Mouse (Mus musculus): ENCODE results near the gene Rragb.

DNA sequence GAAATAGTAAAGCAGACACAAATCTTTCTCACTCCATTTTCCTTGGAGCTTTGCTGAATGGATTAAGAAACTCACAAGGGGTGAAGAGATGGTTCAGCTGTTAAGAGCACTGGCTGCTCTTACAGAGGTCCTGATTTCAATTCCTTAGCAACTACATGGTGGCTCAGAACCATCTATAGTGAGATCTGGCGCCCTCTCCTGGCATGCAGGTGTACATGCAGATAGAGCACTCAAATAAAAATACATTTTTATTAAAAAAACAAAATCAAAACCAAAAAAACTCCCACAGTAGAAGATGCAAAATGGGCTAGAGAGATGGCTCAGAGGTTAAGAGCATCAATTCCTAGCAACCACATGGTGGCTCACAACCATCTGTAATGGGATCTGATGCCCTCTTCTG lies 35.0 kb downstream of the Rragb start:
- TF ChIP-seq POLR2A (IDR thresholded peaks at IDR 0.05; ENCODE audit: borderline replicate concordance, insufficient read depth, low read length) (no peak), CTCF (IDR thresholded peaks at IDR 0.05; ENCODE audit: borderline replicate concordance, insufficient read depth, low read depth, low read length) (no peak)
